Mouse (Mus musculus) brown adipose tissue, adult 24 weeks (tissue): ENCODE results near the gene Nccrp1. TPM values are rescaled to one million over a fixed set of nuclear protein-coding genes. Genes with fewer than 3 reads are reported as not detected.
"Not testable (repeated sequence)": the region's sequence is repeated elsewhere in the genome, so short reads cannot be mapped to it uniquely, and the experiment has no call there.

Experiments used
- H3K27ac ChIP-seq: fragments of 200-500 bp; replicated peaks from 2 replicates; pipeline ENCODE4 v1.5.1; 2012; ENCODE audit warnings: low read depth, mild to moderate bottlenecking, low read length
- H3K4me1 ChIP-seq: fragments of 200-500 bp; 2 replicates; pipeline ENCODE4 v1.6.1; 2012; ENCODE audit warnings: low read length, mixed read lengths; ENCODE audit not compliant: control insufficient read depth, insufficient read depth, insufficient read length
- H3K4me3 ChIP-seq: fragments of 200-500 bp; 2 replicates; pipeline ENCODE4 v1.5.1; 2012; ENCODE audit warnings: low read depth, mild to moderate bottlenecking, low read length, moderate library complexity; ENCODE audit not compliant: insufficient read depth
- polyA plus RNA-seq: library from polyadenylated mRNA; stranded (reverse); fragments of >200 nt; gene quantifications from 2 replicates; pipeline ENCODE4 v1.2.4, GENCODE M21; 2012; ENCODE audit not compliant: missing spikeins, insufficient read depth, insufficient read length

Gene Nccrp1
- polyA plus RNA-seq, 1 experiment = not detected

DNA sequence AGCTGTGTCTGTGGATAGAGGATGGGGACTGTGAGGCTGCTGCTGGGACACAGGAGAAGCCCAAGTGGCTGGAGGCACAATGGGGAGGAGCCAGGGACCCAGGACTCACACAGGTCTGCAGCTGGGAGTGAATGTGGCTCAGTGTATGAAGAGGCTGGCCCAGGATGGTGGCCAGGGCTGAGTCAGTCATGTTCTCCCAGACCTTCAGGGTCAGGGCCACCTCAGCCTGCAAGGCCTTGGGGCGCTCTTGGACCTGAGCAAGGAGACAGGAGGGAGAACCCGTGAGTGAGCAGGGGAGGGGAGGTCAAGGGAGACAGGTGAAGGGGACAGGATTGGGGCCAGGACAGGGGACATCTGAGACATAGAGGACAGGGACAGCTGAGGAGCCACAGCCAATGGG, 37.9 kb downstream of the Nccrp1 start:
- H3K27ac ChIP-seq, H3K4me1 ChIP-seq, H3K4me3 ChIP-seq: not testable (repeated sequence)

DNA sequence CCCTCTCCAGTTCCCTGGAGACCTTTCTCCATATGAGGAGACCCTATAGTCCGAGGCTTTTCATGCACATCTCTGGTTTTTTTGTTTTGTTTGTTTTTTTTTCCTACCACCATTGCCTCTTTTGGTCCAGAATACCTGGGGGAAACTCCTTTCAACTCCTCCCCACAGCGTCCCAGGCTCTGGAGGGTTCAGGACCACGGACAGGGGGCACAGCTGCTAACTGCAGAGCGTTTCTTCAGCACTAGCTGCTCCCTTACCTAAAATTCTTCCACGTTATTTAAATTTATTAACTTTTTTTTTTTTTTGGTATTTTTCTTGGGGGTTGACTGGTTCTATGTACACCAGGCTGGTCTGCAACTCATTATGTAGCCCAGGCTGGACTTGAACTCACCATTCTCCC, 41.5 kb downstream of the Nccrp1 start:
- no peak overlapping the region for H3K27ac ChIP-seq
- H3K4me1 ChIP-seq = no peaks in the 10 kb centered on the region
- H3K4me3 ChIP-seq = no peak overlapping the region

GRCm38 (mm10) chr7:28495426-28495825, 51.6 kb downstream of the Nccrp1 start:
- Histone ChIP-seq H3K27ac (no peak overlapping the region), H3K4me1 (no peaks in the 10 kb centered on the region), H3K4me3 (no peak overlapping the region)

Other genes starting within 250 kb of the Nccrp1 start
- gene Dll3, start 245.0 kb downstream of the Nccrp1 start, polyA plus RNA-seq = not detected in 2 replicates
- 99.5 and 124 TPM in 2 replicates for gene Timm50, start 235.2 kb downstream of the Nccrp1 start, polyA plus RNA-seq
- gene Supt5, start 208.5 kb downstream of the Nccrp1 start, polyA plus RNA-seq = 25.7 and 30.4 TPM in 2 replicates
- 404 and 482 TPM in 2 replicates for gene Rps16, start 196.6 kb downstream of the Nccrp1 start, polyA plus RNA-seq
- 3.1 and 3.5 TPM in 2 replicates for gene Plekhg2, start 174.7 kb downstream of the Nccrp1 start, polyA plus RNA-seq
- gene Zfp36, start 167.0 kb downstream of the Nccrp1 start, polyA plus RNA-seq = 25.1 and 70.2 TPM in 2 replicates
- gene Med29, start 154.5 kb downstream of the Nccrp1 start, polyA plus RNA-seq = 18.4 and 20.2 TPM in 2 replicates
- gene Paf1, start 154.3 kb downstream of the Nccrp1 start, polyA plus RNA-seq = 50.4 and 62.6 TPM in 2 replicates
- gene Gmfg, start 109.8 kb downstream of the Nccrp1 start, polyA plus RNA-seq = 7.1 and 9.6 TPM in 2 replicates
- gene Lrfn1, start 95.3 kb downstream of the Nccrp1 start, polyA plus RNA-seq = 0.38 TPM in 1 of 2 replicates, not detected in the other
- not detected in 2 replicates for gene Ifnl2, start 36.8 kb downstream of the Nccrp1 start, polyA plus RNA-seq
- gene Ifnl3, start 24.4 kb downstream of the Nccrp1 start, polyA plus RNA-seq = not detected in 2 replicates
- gene Sycn, start 6.4 kb downstream of the Nccrp1 start, polyA plus RNA-seq = not detected in 2 replicates
- gene Samd4b, start 50.9 kb upstream of the Nccrp1 start, polyA plus RNA-seq = 18.8 and 24.4 TPM in 2 replicates
- gene Pak4, start 50.9 kb upstream of the Nccrp1 start, polyA plus RNA-seq = 4.1 and 5.8 TPM in 2 replicates
- not detected in 2 replicates for gene Acp7, start 84.1 kb upstream of the Nccrp1 start, polyA plus RNA-seq
- gene Fbxo27, start 145.6 kb upstream of the Nccrp1 start, polyA plus RNA-seq = 1.2 and 1.4 TPM in 2 replicates
- 0.71 and 2.5 TPM in 2 replicates for gene Fbxo17, start 169.6 kb upstream of the Nccrp1 start, polyA plus RNA-seq
- gene Mrps12, start 194.6 kb upstream of the Nccrp1 start, polyA plus RNA-seq = 64.4 and 106 TPM in 2 replicates
- 13.0 and 14.5 TPM in 2 replicates for gene Sars2, start 194.7 kb upstream of the Nccrp1 start, polyA plus RNA-seq
- not detected in 2 replicates for gene Ccer2, start 208.9 kb upstream of the Nccrp1 start, polyA plus RNA-seq
- 94.8 and 96.2 TPM in 2 replicates for gene Sirt2, start 219.5 kb upstream of the Nccrp1 start, polyA plus RNA-seq
- 15.5 and 16.9 TPM in 2 replicates for gene Nfkbib, start 220.3 kb upstream of the Nccrp1 start, polyA plus RNA-seq
- gene Rinl, start 241.7 kb upstream of the Nccrp1 start, polyA plus RNA-seq = 2.5 and 4.6 TPM in 2 replicates